17 mouse cellular contexts compared by ENCODE assay signal in the genomic region with DNA sequence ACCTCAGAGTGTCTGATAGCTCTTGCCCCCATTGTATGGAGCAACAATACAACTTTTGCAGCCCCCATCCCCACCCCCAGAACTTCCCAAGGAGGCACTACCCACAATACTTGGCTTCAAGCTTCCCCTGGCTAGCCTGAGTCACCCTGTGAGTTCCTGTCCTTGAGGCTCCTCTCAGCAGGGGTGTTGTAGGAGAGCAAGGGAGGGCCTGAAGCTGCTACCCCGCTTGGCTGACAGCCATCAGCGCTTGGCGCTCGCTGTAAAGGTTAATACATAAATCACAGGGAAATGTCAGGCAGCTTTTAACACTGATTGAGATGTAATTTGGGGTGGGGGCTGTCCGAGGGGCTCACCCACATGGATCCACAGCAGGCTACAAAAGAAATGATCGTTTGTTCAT. TPM values are rescaled to one million over a fixed set of nuclear protein-coding genes. Genes with fewer than 3 reads are reported as not detected.
DNase-seq lines count a peak whose midpoint lies in the region; ATAC-seq and TF ChIP-seq lines count a peak whose summit lies in the region.
"Had no signal": no experiment of that assay in that cellular context is flagged by ENCODE, and none has a peak within 500 bp of the region (broad histone marks: within the 10 kb centered on the region; RNA-seq: fewer than 3 reads in every experiment).

No protein-coding gene starts in this region.

- no peak for TF ChIP-seq CTCF in lung, postnatal 0 days (IDR thresholded peaks at IDR 0.05)

- H3K27ac ChIP-seq in heart, embryonic 14.5 days (replicated peaks in 1 of 2; ENCODE audit: control insufficient read depth in 1 of 2, insufficient read depth in 1 of 2, low read depth in 2 of 2, low read length in 2 of 2) = no peak overlapping the region
- H3K27ac ChIP-seq in lung, postnatal 0 days (ENCODE audit: low read length) = no peak overlapping the region
- H3K27ac ChIP-seq: hindbrain, embryonic 13.5 days; midbrain, embryonic 13.5 days had no signal

- ATAC-seq in heart, embryonic 14.5 days (ENCODE audit: insufficient number of reproducible peaks, insufficient read depth, low FRiP score, low read depth) = 0 out of 2 replicates have a peak, but pooled peaks have one; percentile 54
- ATAC-seq in lung, postnatal 0 days = no peak
- no peak for ATAC-seq in erythroblast, adult 5-6 weeks (replicated peaks; ENCODE audit: low FRiP score, poor library complexity, severe bottlenecking)
- no peak for ATAC-seq in cerebellum, adult (ENCODE audit: insufficient number of reproducible peaks, low FRiP score, low TSS enrichment)
- ATAC-seq: midbrain, embryonic 13.5 days had no signal

- no peaks in the 10 kb centered on the region for H3K27me3 ChIP-seq in heart, embryonic 14.5 days (ENCODE audit: control insufficient read depth, insufficient read depth, low read length)
- H3K27me3 ChIP-seq in lung, postnatal 0 days (replicated peaks; ENCODE audit: insufficient read depth, low read length) = no peaks in the 10 kb centered on the region
- H3K27me3 ChIP-seq: hindbrain, embryonic 13.5 days; midbrain, embryonic 13.5 days had no signal

- no peaks in the 10 kb centered on the region for H3K9me3 ChIP-seq in heart, embryonic 14.5 days (ENCODE audit: control insufficient read depth, low read length)
- H3K9me3 ChIP-seq in lung, postnatal 0 days (ENCODE audit: low read length) = no peaks in the 10 kb centered on the region
- H3K9me3 ChIP-seq: hindbrain, embryonic 13.5 days; midbrain, embryonic 13.5 days had no signal

- no peaks in the 10 kb centered on the region for H3K36me3 ChIP-seq in heart, embryonic 14.5 days (ENCODE audit: control insufficient read depth, insufficient read depth, low read length)
- no peaks in the 10 kb centered on the region for H3K36me3 ChIP-seq in lung, postnatal 0 days (ENCODE audit: insufficient read depth, low read length)
- H3K36me3 ChIP-seq: hindbrain, embryonic 13.5 days; midbrain, embryonic 13.5 days had no signal

- 24% methylated on average over 6 of the region's 6 CpGs for WGBS in heart, embryonic 14.5 days
- 22% methylated on average over 6 of the region's 6 CpGs for WGBS in lung, postnatal 0 days

- H3K4me1 ChIP-seq in heart, embryonic 14.5 days (ENCODE audit: control insufficient read depth in 2 of 2, insufficient read depth in 2 of 2, low read length in 2 of 2) = peaks cover 3 to 9% of the 10 kb centered on the region in 2 experiments; a peak in 3 of 4 replicates
- H3K4me1 ChIP-seq in lung, postnatal 0 days (ENCODE audit: insufficient read depth, low read depth, low read length) = no peaks in the 10 kb centered on the region
- H3K4me1 ChIP-seq: midbrain, embryonic 13.5 days had no signal

- no peak overlapping the region for H3K9ac ChIP-seq in heart, embryonic 14.5 days (ENCODE audit: low read length)
- no peak overlapping the region for H3K9ac ChIP-seq in lung, postnatal 0 days (replicated peaks; ENCODE audit: low read depth)
- H3K9ac ChIP-seq: hindbrain, embryonic 13.5 days; midbrain, embryonic 13.5 days had no signal

- H3K4me2 ChIP-seq in heart, embryonic 14.5 days (ENCODE audit: low read length) = no peak overlapping the region
- H3K4me2 ChIP-seq in lung, postnatal 0 days (replicated peaks; ENCODE audit: low read depth, low read length) = no peak overlapping the region
- H3K4me2 ChIP-seq: hindbrain, embryonic 13.5 days; midbrain, embryonic 13.5 days had no signal

- no peak overlapping the region for H3K4me3 ChIP-seq in heart, embryonic 14.5 days (ENCODE audit: control insufficient read depth in 1 of 2, insufficient read depth in 1 of 2, low read depth in 1 of 2, low read length in 2 of 2)
- H3K4me3 ChIP-seq in lung, postnatal 0 days (ENCODE audit: low read depth, low read length) = no peak overlapping the region
- H3K4me3 ChIP-seq: hindbrain, embryonic 13.5 days; midbrain, embryonic 13.5 days had no signal

- DNase-seq in heart, adult 9 months (ENCODE audit: low spot score in 2 of 2) = no peak
- DNase-seq in lung, postnatal 0 days (ENCODE audit: low spot score) = peak; percentile 22
- DNase-seq in lung, postnatal 25 days (ENCODE audit: low spot score) = no peak
- peak; percentile 43 to 48 for DNase-seq in adrenal gland, adult 18-20 months (ENCODE audit: low spot score in 2 of 2)
- DNase-seq in kidney, postnatal 25 days = peak; percentile 23 to 70
- DNase-seq: gastrocnemius, postnatal 25 days; lung, adult 2 months; thymus, postnatal 25 days had no signal

- no peak for TF ChIP-seq EP300 in lung, postnatal 0 days (IDR thresholded peaks at IDR 0.05)

RNA-seq across cellular contexts. Expression of a gene that starts 13.5 kb away (rescaled TPM):
- polyA plus RNA-seq in heart, embryonic 14.5 days (2014; fragmentation: Nextera tagmentation; extraction: Ambion mirVana) = not detected in 2 replicates
- polyA plus RNA-seq in lung, postnatal 0 days (2015; fragmentation: Nextera tagmentation; extraction: Ambion mirVana) = not detected in 2 replicates
- total RNA-seq in adrenal gland, adult 18-20 months (2021) = not detected
- total RNA-seq in erythroblast, adult 5-6 weeks (2015; ENCODE audit: low replicate concordance) = not detected in 2 replicates
- not detected in 2 replicates for total RNA-seq in erythroblast, adult 5-6 weeks (2017; ENCODE audit: low replicate concordance)
- total RNA-seq: gastrocnemius, postnatal 25 days; layer of hippocampus, adult 8-10 months had no signal
- polyA plus RNA-seq: forebrain, embryonic 11.5 days; limb, embryonic 11.5 days; lung, adult 2 months; midbrain, embryonic 13.5 days; spleen, adult 2 months had no signal

Comparison
In these comparisons a context has a peak if more than half of its experiments do, and no peak if none do; other contexts are left out.
1. DNase-seq: peak in lung, postnatal 0 days (single experiment), adrenal gland, adult 18-20 months (2 of 2) and kidney, postnatal 25 days (2 of 2); none in heart, adult 9 months (0 of 2) and lung, postnatal 25 days (single experiment).